Mouse (Mus musculus): Measurements from ENCODE around the gene Fignl1.

DNA sequence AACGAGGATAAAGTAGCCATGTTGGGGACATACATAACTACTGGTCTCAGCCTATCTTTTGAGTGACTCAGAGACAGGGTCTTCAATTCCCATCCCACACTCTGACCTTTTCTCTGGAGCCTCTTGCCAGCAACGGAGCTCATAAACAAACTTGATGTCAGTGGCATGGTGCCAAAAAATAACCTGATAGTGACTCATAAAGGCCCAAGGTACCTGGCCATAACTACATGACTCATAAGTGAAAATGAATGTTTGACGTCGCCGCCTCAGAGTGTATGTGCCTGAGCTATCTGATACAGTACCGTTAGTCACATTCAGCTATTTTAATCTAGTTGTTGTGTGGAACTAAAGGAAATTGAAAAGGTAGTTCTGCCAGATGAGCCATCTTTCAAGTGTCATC, 16.9 kb upstream of the Fignl1 start:
- TF ChIP-seq CTCF (IDR thresholded peaks at IDR 0.05) (no peak), EP300 (IDR thresholded peaks at IDR 0.05; ENCODE audit: insufficient read depth, low read depth, low read length) (no peak), POLR2A (IDR thresholded peaks at IDR 0.05; ENCODE audit: insufficient read depth, low read depth, low read length) (no peak)
